Mouse (Mus musculus) fat pad, adult 2 months (tissue): ENCODE data around the gene Il6.
"Not testable (repeated sequence)": the region's sequence is repeated elsewhere in the genome, so short reads cannot be mapped to it uniquely, and the experiment has no call there.

ENCODE experiments used
- DNase-seq: peaks from one replicate; pipeline ENCODE4 v3.0.0-alpha.2; 2011; ENCODE audit warnings: low read depth, low spot score; ENCODE audit errors: extremely low read depth

Gene Il6

GRCm38 (mm10) chr5:30012726-30013503 lies at the start of gene Il6:
Il6 (plus strand) TSS chr5:30013114.
- no peak for DNase-seq

GRCm38 (mm10) chr5:29963488-29963887 lies 49.4 kb upstream of the Il6 start:
- no peak for DNase-seq

- DNase-seq: no peak
These were observed 42.7 kb upstream of the Il6 start for GRCm38 (mm10) chr5:29970212-29970611.

- no peak for DNase-seq
These were observed 40.1 kb upstream of the Il6 start for GRCm38 (mm10) chr5:29972796-29973195.

GRCm38 (mm10) chr5:29973533-29973932 lies 39.4 kb upstream of the Il6 start:
- no peak for DNase-seq

- no peak for DNase-seq
These were observed 38.8 kb upstream of the Il6 start for GRCm38 (mm10) chr5:29974115-29974514.

- no peak for DNase-seq
These were observed 19.3 kb upstream of the Il6 start for GRCm38 (mm10) chr5:29993583-29993982.

GRCm38 (mm10) chr5:29994344-29994743 lies 18.6 kb upstream of the Il6 start:
- DNase-seq: no peak

- DNase-seq: no peak
These were observed 15.6 kb upstream of the Il6 start for GRCm38 (mm10) chr5:29997351-29997750.

- DNase-seq: no peak
These were observed 12.0 kb upstream of the Il6 start for GRCm38 (mm10) chr5:30000921-30001320.

GRCm38 (mm10) chr5:30014580-30014979 lies 1.7 kb downstream of the Il6 start:
- DNase-seq: no peak

GRCm38 (mm10) chr5:30035862-30036261 lies 22.9 kb downstream of the Il6 start:
- not testable (repeated sequence) for DNase-seq

GRCm38 (mm10) chr5:30037111-30037510 lies 24.2 kb downstream of the Il6 start:
- DNase-seq: not testable (repeated sequence)

GRCm38 (mm10) chr5:30039324-30039723 lies 26.4 kb downstream of the Il6 start:
- not testable (repeated sequence) for DNase-seq

GRCm38 (mm10) chr5:30039841-30040240 lies 26.9 kb downstream of the Il6 start:
- not testable (repeated sequence) for DNase-seq

- DNase-seq: no peak
These were observed 45.4 kb downstream of the Il6 start for GRCm38 (mm10) chr5:30058216-30058731.

GRCm38 (mm10) chr5:30059607-30060006 lies 46.7 kb downstream of the Il6 start:
- not testable (repeated sequence) for DNase-seq

GRCm38 (mm10) chr5:30067726-30068125 lies 54.8 kb downstream of the Il6 start:
- DNase-seq: no peak
